Mouse (Mus musculus) embryonic facial prominence, embryonic 11.5 days (tissue): ENCODE data around the gene Gatad2b. TPM values are rescaled to one million over a fixed set of nuclear protein-coding genes. Genes with fewer than 3 reads are reported as not detected.
"Not testable (repeated sequence)": the region's sequence is repeated elsewhere in the genome, so short reads cannot be mapped to it uniquely, and the experiment has no call there.

Source experiments
- ATAC-seq: fragments of 200-750 bp; cut with Nextera tagmentation; replicated peaks from 2 replicates; pipeline ENCODE4 v1.8.0; 2017; ENCODE audit warnings: low read depth; ENCODE audit not compliant: insufficient number of reproducible peaks, low FRiP score, low TSS enrichment
- DNase-seq: peaks from one replicate; pipeline ENCODE4 v3.0.0-alpha.2; 2015; ENCODE audit warnings: low spot score
- H3K27ac ChIP-seq: fragments of 300-500 bp; sonication (generic); replicated peaks from 2 replicates; pipeline ENCODE4 v1.5.1; 2014; ENCODE audit warnings: mild to moderate bottlenecking, low read depth, low read length, control low read depth
- H3K27me3 ChIP-seq: fragments of 300-500 bp; sonication (generic); 2 replicates; pipeline ENCODE4 v1.6.1; 2014; ENCODE audit warnings: mild to moderate bottlenecking, low read length, moderate library complexity, mixed read lengths; ENCODE audit not compliant: control insufficient read depth, insufficient read depth
- H3K36me3 ChIP-seq: fragments of 300-500 bp; sonication (generic); replicated peaks from 2 replicates; pipeline ENCODE4 v1.6.1; 2014; ENCODE audit warnings: low read depth, mild to moderate bottlenecking, low read length, moderate library complexity, mixed read lengths; ENCODE audit not compliant: control insufficient read depth, insufficient read depth
- H3K4me1 ChIP-seq: fragments of 300-500 bp; sonication (generic); 2 replicates; pipeline ENCODE4 v1.6.1; 2014; ENCODE audit warnings: low read length, mixed read lengths; ENCODE audit not compliant: control insufficient read depth, insufficient read depth
- H3K4me2 ChIP-seq: fragments of 300-500 bp; sonication (generic); 2 replicates; pipeline ENCODE4 v1.6.1; 2014; ENCODE audit warnings: low read depth, mild to moderate bottlenecking, control low read depth, low read length, moderate library complexity
- H3K4me3 ChIP-seq: fragments of 300-500 bp; sonication (generic); 2 replicates; pipeline ENCODE4 v1.5.1; 2014; ENCODE audit warnings: low read depth, low read length, control low read depth
- H3K9ac ChIP-seq: fragments of 300-500 bp; sonication (generic); replicated peaks from 2 replicates; pipeline ENCODE4 v1.6.1; 2014; ENCODE audit warnings: mild to moderate bottlenecking, control low read depth, low read length
- H3K9me3 ChIP-seq: fragments of 300-500 bp; sonication (generic); replicated peaks from 2 replicates; pipeline ENCODE4 v1.6.1; 2016; ENCODE audit warnings: mild to moderate bottlenecking, low read length, inconsistent platforms, mixed read lengths; ENCODE audit not compliant: control insufficient read depth
- WGBS: fragments of 180-500 bp; shearing (Covaris S2); extraction: QIAGEN DNeasy Blood & Tissue Kit; methylation state at CpG from one replicate; pipeline ENCODE4 v1.1.7; 2014; 5-methylcytosine and 5-hydroxymethylcytosine counted together
- polyA plus RNA-seq: library from polyadenylated mRNA; unstranded; fragments of >200 nt; fragmentation: Nextera tagmentation; extraction: Ambion mirVana; gene quantifications from 2 replicates; pipeline ENCODE4 v1.2.1, GENCODE M21; 2014

The Gatad2b gene
- polyA plus RNA-seq, 1 experiment from 2014 or later: 12.6 TPM

- ATAC-seq: no peak
- H3K27ac ChIP-seq: no peak overlapping the region
These were observed 42.5 kb downstream of the Gatad2b start for GRCm38 (mm10) chr3:90335517-90335916.

GRCm38 (mm10) chr3:90338190-90338589, 45.2 kb downstream of the Gatad2b start:
- ATAC-seq: no peak
- Histone ChIP-seq H3K4me2 (no peak overlapping the region), H3K9ac (no peak overlapping the region), H3K4me3 (no peak overlapping the region), H3K4me1 (no peaks in the 10 kb centered on the region), H3K27me3 (no peaks in the 10 kb centered on the region), H3K27ac (no peak overlapping the region), H3K36me3 (peaks cover 5% of the 10 kb centered on the region; the same call in 1 of the 2 replicates), H3K9me3 (no peaks in the 10 kb centered on the region)
- no peak for DNase-seq
- 87% methylated on average over 3 of the region's 3 CpGs for WGBS

More at GRCm38 (mm10) chr3:90335517-90335916, 42.5 kb downstream of the Gatad2b start:
- Histone ChIP-seq H3K4me1 (no peaks in the 10 kb centered on the region), H3K9ac (no peak overlapping the region), H3K4me3 (no peak overlapping the region), H3K36me3 (no peaks in the 10 kb centered on the region), H3K27me3 (no peaks in the 10 kb centered on the region), H3K4me2 (no peak overlapping the region), H3K9me3 (no peaks in the 10 kb centered on the region)
- no peak for DNase-seq

GRCm38 (mm10) chr3:90340177-90340576, 47.2 kb downstream of the Gatad2b start:
- H3K9ac ChIP-seq: no peak overlapping the region
- no peak overlapping the region for H3K27ac ChIP-seq
- ATAC-seq (no peak), DNase-seq (no peak)
- peaks cover 5% of the 10 kb centered on the region; the same call in 1 of the 2 replicates for H3K36me3 ChIP-seq
- H3K27me3 ChIP-seq: no peaks in the 10 kb centered on the region
- H3K4me1 ChIP-seq: no peaks in the 10 kb centered on the region
- H3K4me3 ChIP-seq: no peak overlapping the region
- H3K4me2 ChIP-seq: no peak overlapping the region
- no peaks in the 10 kb centered on the region for H3K9me3 ChIP-seq

- not testable (repeated sequence) for H3K4me2 ChIP-seq, H3K4me1 ChIP-seq, H3K27me3 ChIP-seq, H3K27ac ChIP-seq, H3K9ac ChIP-seq, H3K36me3 ChIP-seq, ATAC-seq, H3K9me3 ChIP-seq, H3K4me3 ChIP-seq, DNase-seq
- WGBS: 67% methylated on average over 2 of the region's 2 CpGs
These were observed 49.9 kb downstream of the Gatad2b start for GRCm38 (mm10) chr3:90342853-90343252.

GRCm38 (mm10) chr3:90347847-90348246, 54.9 kb downstream of the Gatad2b start:
- WGBS: 95% methylated on average over 4 of the region's 4 CpGs
- Histone ChIP-seq H3K36me3 (peaks cover 6% of the 10 kb centered on the region), H3K4me1 (no peaks in the 10 kb centered on the region), H3K9me3 (no peaks in the 10 kb centered on the region), H3K27ac (no peak overlapping the region), H3K27me3 (no peaks in the 10 kb centered on the region), H3K4me2 (no peak overlapping the region), H3K4me3 (no peak overlapping the region), H3K9ac (no peak overlapping the region)
- peak; percentile 11 for DNase-seq
- no peak for ATAC-seq

GRCm38 (mm10) chr3:90357959-90358358, 65.0 kb downstream of the Gatad2b start:
- no peak for DNase-seq
- H3K9me3 ChIP-seq: no peaks in the 10 kb centered on the region
- no peak overlapping the region for H3K9ac ChIP-seq
- H3K4me1 ChIP-seq: no peaks in the 10 kb centered on the region
- no peak for ATAC-seq
- no peaks in the 10 kb centered on the region for H3K27me3 ChIP-seq
- H3K4me2 ChIP-seq: no peak overlapping the region
- H3K36me3 ChIP-seq: peaks cover 12% of the 10 kb centered on the region
- H3K4me3 ChIP-seq: no peak overlapping the region
- 92% methylated on average over 7 of the region's 7 CpGs for WGBS
- H3K27ac ChIP-seq: no peak overlapping the region

- no peak overlapping the region for H3K9ac ChIP-seq
- H3K4me3 ChIP-seq: no peak overlapping the region
- no peaks in the 10 kb centered on the region for H3K4me1 ChIP-seq
- no peaks in the 10 kb centered on the region for H3K27me3 ChIP-seq
- 91% methylated on average over 1 of the region's 1 CpGs for WGBS
- H3K27ac ChIP-seq: no peak overlapping the region
- H3K4me2 ChIP-seq: no peak overlapping the region
- ATAC-seq: no peak
- DNase-seq: no peak
- peaks cover 12% of the 10 kb centered on the region for H3K36me3 ChIP-seq
- no peaks in the 10 kb centered on the region for H3K9me3 ChIP-seq
These were observed 66.3 kb downstream of the Gatad2b start for GRCm38 (mm10) chr3:90359230-90359629.

- no peak overlapping the region for H3K9ac ChIP-seq
- H3K9me3 ChIP-seq: no peaks in the 10 kb centered on the region
- no peaks in the 10 kb centered on the region for H3K27me3 ChIP-seq
- H3K36me3 ChIP-seq: peaks cover 7% of the 10 kb centered on the region; the same call in 1 of the 2 replicates
- no peak for DNase-seq
- H3K4me3 ChIP-seq: no peak overlapping the region
- ATAC-seq: no peak
- no peaks in the 10 kb centered on the region for H3K4me1 ChIP-seq
- H3K27ac ChIP-seq: no peak overlapping the region
- WGBS: 89% methylated on average over 4 of the region's 4 CpGs
- H3K4me2 ChIP-seq: no peak overlapping the region
These were observed 68.5 kb downstream of the Gatad2b start for GRCm38 (mm10) chr3:90361476-90361875.
